Mouse (Mus musculus) heart, adult 2 months (tissue): ENCODE measurements around the gene Slc12a8.
A peak's percentile ranks its signal among the peaks of the same experiment; 100 is the strongest.

Source experiments
- CTCF ChIP-seq: fragments of 200-600 bp; IDR thresholded peaks from 2 replicates; pipeline ENCODE4 v1.8.1; 2022; ENCODE audit warnings: antibody characterized with exemption, mild to moderate bottlenecking, moderate library complexity
- POLR2A ChIP-seq: fragments of 200-500 bp; IDR thresholded peaks from 2 replicates; pipeline ENCODE4 v1.6.1; 2011; ENCODE audit warnings: mild to moderate bottlenecking, low read depth, low read length, control low read depth; ENCODE audit not compliant: insufficient read depth

- peak; percentile 27; the same call in 1 of the 2 replicates for TF ChIP-seq CTCF
- peak; percentile 24; the same call in 1 of the 2 replicates for TF ChIP-seq POLR2A
These were observed 167.9 kb downstream of the Slc12a8 start for GRCm38 (mm10) chr16:33684703-33685701.
